Mouse (Mus musculus): ENCODE results near the gene Sardh.

- no peak for TF ChIP-seq POLR2A (IDR thresholded peaks at IDR 0.05; ENCODE audit: insufficient read length, low read depth)
- TF ChIP-seq MYOG (IDR thresholded peaks at IDR 0.05; ENCODE audit: control insufficient read depth in 1 of 3, insufficient read depth in 1 of 3, insufficient read length in 2 of 3, low read depth in 2 of 3), result no peak
- TF ChIP-seq MYOD1 (IDR thresholded peaks at IDR 0.05; ENCODE audit: control insufficient read depth in 1 of 3, insufficient read length in 2 of 3, low read depth in 2 of 3), result no peak
- no peak for TF ChIP-seq USF1 (IDR thresholded peaks at IDR 0.05; ENCODE audit: low read depth)
- no peak for TF ChIP-seq TCF3 (IDR thresholded peaks at IDR 0.05; ENCODE audit: insufficient read length, low read depth)
- no peak for TF ChIP-seq POLR2AphosphoS2 (IDR thresholded peaks at IDR 0.05; ENCODE audit: insufficient read length, low read depth)
- TF ChIP-seq MAX (IDR thresholded peaks at IDR 0.05; ENCODE audit: low read depth), result no peak
- TF ChIP-seq CEBPB (IDR thresholded peaks at IDR 0.05; ENCODE audit: insufficient read depth, poor library complexity, severe bottlenecking), result no peak
- TF ChIP-seq REST (IDR thresholded peaks at IDR 0.05; ENCODE audit: insufficient read depth, insufficient read length), result no peak
- no peak for TF ChIP-seq TCF12 (IDR thresholded peaks at IDR 0.05; ENCODE audit: insufficient read depth, poor library complexity, severe bottlenecking)
These were observed 98.7 kb downstream of the Sardh start for GRCm38 (mm10) chr2:27149457-27149856.
